Mouse (Mus musculus) forebrain, embryonic 16.5 days (tissue): Measurements from ENCODE around the gene Atn1. TPM values are rescaled to one million over a fixed set of nuclear protein-coding genes. Genes with fewer than 3 reads are reported as not detected.

ENCODE experiments used
- ATAC-seq: fragments of 200-750 bp; cut with Nextera tagmentation; 2 replicates; pipeline ENCODE4 v1.8.0; 2017; ENCODE audit warnings: mild to moderate bottlenecking, moderate library complexity
- H3K27ac ChIP-seq: fragments of 300-500 bp; sonication (generic); 2 replicates; pipeline ENCODE4 v1.5.1; 2014; ENCODE audit warnings: low read length, control low read depth
- H3K27me3 ChIP-seq: fragments of 300-500 bp; sonication (generic); replicated peaks from 2 replicates; pipeline ENCODE4 v1.6.1; 2014; ENCODE audit warnings: low read length; ENCODE audit not compliant: control insufficient read depth, insufficient read depth
- H3K36me3 ChIP-seq: fragments of 300-500 bp; sonication (generic); 2 replicates; pipeline ENCODE4 v1.6.1; 2014; ENCODE audit not compliant: control insufficient read depth, insufficient read depth
- H3K4me1 ChIP-seq: fragments of 300-500 bp; sonication (generic); replicated peaks from 2 replicates; pipeline ENCODE4 v1.6.1; 2014; ENCODE audit warnings: low read length; ENCODE audit not compliant: control insufficient read depth, insufficient read depth
- H3K4me2 ChIP-seq: fragments of 300-500 bp; sonication (generic); 2 replicates; pipeline ENCODE4 v1.6.1; 2014; ENCODE audit warnings: mild to moderate bottlenecking, low read length, control low read depth
- H3K4me3 ChIP-seq: fragments of 300-500 bp; sonication (generic); replicated peaks from 2 replicates; pipeline ENCODE4 v1.5.1; 2014; ENCODE audit warnings: mild to moderate bottlenecking, low read length, control low read depth
- H3K9ac ChIP-seq: fragments of 300-500 bp; sonication (generic); replicated peaks from 2 replicates; pipeline ENCODE4 v1.6.1; 2014; ENCODE audit warnings: low read depth, low read length, control low read depth
- H3K9me3 ChIP-seq: fragments of 300-500 bp; sonication (generic); 2 replicates; pipeline ENCODE4 v1.6.1; 2016; ENCODE audit warnings: low read length; ENCODE audit not compliant: control insufficient read depth
- WGBS: fragments of 180-500 bp; shearing (Covaris S2); extraction: QIAGEN DNeasy Blood & Tissue Kit; methylation state at CpG from one replicate; pipeline ENCODE4 v1.1.7; 2014; 5-methylcytosine and 5-hydroxymethylcytosine counted together
- polyA plus RNA-seq: library from polyadenylated mRNA; unstranded; fragments of >200 nt; fragmentation: Nextera tagmentation; extraction: Ambion mirVana; gene quantifications from 2 replicates; pipeline ENCODE4 v1.2.1, GENCODE M21; 2015

The Atn1 gene
- polyA plus RNA-seq, 1 experiment from 2014 or later = 27.0 TPM

DNA sequence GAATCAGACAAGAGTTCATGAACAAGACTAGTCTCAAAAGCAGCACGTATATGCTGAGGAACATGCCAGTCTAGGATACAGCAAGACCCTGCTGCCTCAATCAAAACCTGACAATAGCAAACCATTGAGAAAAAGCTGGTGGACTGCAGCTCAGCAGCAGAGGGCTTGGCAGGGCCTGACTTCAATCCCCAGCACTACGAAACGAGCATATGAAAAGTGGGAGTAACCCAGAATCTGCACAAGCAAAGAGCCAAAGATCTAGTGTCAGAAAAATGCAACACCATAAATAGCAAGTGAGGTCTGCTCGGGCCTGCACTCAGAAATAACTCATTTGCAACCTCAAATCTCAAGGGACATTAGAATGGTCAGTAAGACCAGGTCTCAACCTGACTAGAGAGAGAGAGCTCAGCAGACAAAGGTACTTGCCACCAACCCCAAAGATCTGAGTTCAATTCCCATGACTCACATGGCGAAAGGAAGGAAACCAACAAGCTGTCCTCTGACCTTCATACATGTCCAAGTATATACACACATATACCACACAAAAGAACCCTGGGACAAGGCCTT is 50.2 kb downstream of the Atn1 start:
- Histone ChIP-seq H3K4me2 (no peak overlapping the region), H3K36me3 (peaks cover 26% of the 10 kb centered on the region)
- WGBS = 94% methylated on average over 5 of the region's 5 CpGs

DNA sequence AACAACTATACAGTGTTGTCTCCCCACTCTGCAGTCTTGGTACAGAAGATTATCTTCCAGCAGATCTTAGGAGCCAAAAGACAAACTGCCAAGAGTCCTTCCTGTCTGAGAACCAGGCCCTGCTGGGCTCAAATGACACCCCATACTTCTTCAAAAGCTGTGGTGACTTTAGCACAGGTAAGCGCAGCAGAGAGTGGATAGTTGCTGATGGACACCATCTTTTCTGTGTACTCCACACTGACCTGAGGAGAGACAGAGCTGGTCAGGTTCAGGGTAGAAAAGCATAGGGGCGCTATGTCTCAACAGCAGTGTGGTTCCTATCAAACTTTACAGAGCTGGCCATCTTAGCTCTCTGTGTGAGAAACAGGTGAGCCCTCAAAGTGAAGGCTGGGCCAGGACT is 51.9 kb downstream of the Atn1 start:
- peaks cover 1% of the 10 kb centered on the region; the same call in 1 of the 2 replicates for H3K4me1 ChIP-seq
- H3K27me3 ChIP-seq = no peaks in the 10 kb centered on the region
- no peak overlapping the region for H3K27ac ChIP-seq
- no peak for ATAC-seq
- 95% methylated on average over 2 of the region's 2 CpGs for WGBS
- H3K4me2 ChIP-seq = no peak overlapping the region
- no peaks in the 10 kb centered on the region for H3K9me3 ChIP-seq
- peaks cover 26% of the 10 kb centered on the region for H3K36me3 ChIP-seq
- H3K9ac ChIP-seq = no peak overlapping the region
- no peak overlapping the region for H3K4me3 ChIP-seq

More for the DNA sequence above, 50.2 kb downstream of the Atn1 start:
- Histone ChIP-seq H3K27ac (no peak overlapping the region), H3K9ac (no peak overlapping the region), H3K4me3 (no peak overlapping the region), H3K4me1 (peaks cover 16% of the 10 kb centered on the region), H3K27me3 (no peaks in the 10 kb centered on the region), H3K9me3 (no peaks in the 10 kb centered on the region)
- ATAC-seq = no peak

- no peak overlapping the region for H3K4me3 ChIP-seq
- no peak overlapping the region for H3K4me2 ChIP-seq
- WGBS = 74% methylated on average over 6 of the region's 7 CpGs
- ATAC-seq = no peak
- no peaks in the 10 kb centered on the region for H3K27me3 ChIP-seq
- no peak overlapping the region for H3K9ac ChIP-seq
- peaks cover 28% of the 10 kb centered on the region for H3K36me3 ChIP-seq
- no peaks in the 10 kb centered on the region for H3K4me1 ChIP-seq
- H3K9me3 ChIP-seq = no peaks in the 10 kb centered on the region
- H3K27ac ChIP-seq = no peak overlapping the region
Observed at GRCm38 (mm10) chr6:124703789-124704188, 52.5 kb downstream of the Atn1 start.

DNA sequence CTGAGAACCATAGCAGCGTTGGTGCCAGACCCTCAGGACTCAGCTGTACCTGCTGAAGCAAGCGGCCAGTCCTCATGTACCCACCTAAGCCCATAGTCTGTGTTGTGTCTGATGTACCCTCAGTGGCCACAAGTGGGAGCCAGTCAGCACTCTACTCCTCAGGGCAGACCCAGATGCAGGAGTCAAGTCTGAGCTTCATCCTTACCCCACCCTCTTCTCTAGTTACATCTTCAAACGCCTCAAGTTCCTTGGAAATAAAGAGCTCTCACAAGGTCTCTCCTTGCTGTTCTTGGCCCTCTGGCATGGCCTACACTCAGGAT is 53.6 kb downstream of the Atn1 start:
- no peak overlapping the region for H3K4me3 ChIP-seq
- H3K4me2 ChIP-seq = no peak overlapping the region
- no peak overlapping the region for H3K9ac ChIP-seq
- no peaks in the 10 kb centered on the region for H3K4me1 ChIP-seq
- H3K9me3 ChIP-seq = no peaks in the 10 kb centered on the region
- 51% methylated on average over 3 of the region's 3 CpGs for WGBS
- peaks cover 28% of the 10 kb centered on the region for H3K36me3 ChIP-seq
- no peaks in the 10 kb centered on the region for H3K27me3 ChIP-seq
- no peak overlapping the region for H3K27ac ChIP-seq
- peak; percentile 68 for ATAC-seq

DNA sequence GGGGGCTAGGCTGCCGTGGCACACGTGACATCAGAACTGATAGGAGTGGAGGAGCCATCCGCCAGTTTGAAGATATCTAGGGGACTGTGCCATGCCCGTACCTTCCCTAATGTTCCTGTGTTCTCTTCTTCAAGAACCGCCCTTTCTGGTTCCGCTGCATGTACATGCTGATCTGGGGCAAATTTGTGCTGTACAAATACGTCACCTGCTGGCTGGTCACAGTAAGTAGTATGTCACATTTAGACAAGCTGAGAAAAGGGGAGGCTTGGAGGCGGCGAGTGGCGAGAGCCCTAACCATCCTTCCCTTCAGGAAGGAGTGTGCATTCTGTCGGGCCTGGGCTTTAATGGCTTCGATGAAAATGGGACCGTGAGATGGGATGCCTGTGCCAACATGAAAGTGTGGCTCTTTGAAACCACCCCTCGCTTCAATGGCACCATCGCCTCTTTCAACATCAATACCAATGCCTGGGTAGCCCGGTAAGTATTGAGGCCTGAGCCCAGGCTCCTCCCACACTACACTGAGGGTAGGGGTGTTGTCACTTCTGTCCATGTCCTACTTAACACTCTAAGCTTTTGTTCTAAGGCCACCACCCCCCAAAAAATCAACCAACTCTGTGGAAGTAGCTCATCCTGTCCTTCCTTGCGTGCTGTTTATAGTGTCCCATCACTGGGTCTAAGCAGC is 54.1 kb downstream of the Atn1 start:
- H3K9me3 ChIP-seq = no peaks in the 10 kb centered on the region
- H3K27me3 ChIP-seq = no peaks in the 10 kb centered on the region
- ATAC-seq = no peak
- peaks cover 28% of the 10 kb centered on the region for H3K36me3 ChIP-seq
- no peak overlapping the region for H3K4me2 ChIP-seq
- H3K9ac ChIP-seq = no peak overlapping the region
- 92% methylated on average over 17 of the region's 17 CpGs for WGBS
- no peak overlapping the region for H3K27ac ChIP-seq
- H3K4me1 ChIP-seq = no peaks in the 10 kb centered on the region
- H3K4me3 ChIP-seq = no peak overlapping the region

GRCm38 (mm10) chr6:124701338-124701737 is 55.0 kb downstream of the Atn1 start:
- Histone ChIP-seq H3K36me3 (peaks cover 28% of the 10 kb centered on the region), H3K27me3 (no peaks in the 10 kb centered on the region), H3K4me1 (no peaks in the 10 kb centered on the region), H3K4me2 (no peak overlapping the region), H3K9me3 (no peaks in the 10 kb centered on the region), H3K4me3 (no peak overlapping the region), H3K27ac (no peak overlapping the region), H3K9ac (no peak overlapping the region)
- ATAC-seq = peak; percentile 22
- 79% methylated on average over 8 of the region's 8 CpGs for WGBS

DNA sequence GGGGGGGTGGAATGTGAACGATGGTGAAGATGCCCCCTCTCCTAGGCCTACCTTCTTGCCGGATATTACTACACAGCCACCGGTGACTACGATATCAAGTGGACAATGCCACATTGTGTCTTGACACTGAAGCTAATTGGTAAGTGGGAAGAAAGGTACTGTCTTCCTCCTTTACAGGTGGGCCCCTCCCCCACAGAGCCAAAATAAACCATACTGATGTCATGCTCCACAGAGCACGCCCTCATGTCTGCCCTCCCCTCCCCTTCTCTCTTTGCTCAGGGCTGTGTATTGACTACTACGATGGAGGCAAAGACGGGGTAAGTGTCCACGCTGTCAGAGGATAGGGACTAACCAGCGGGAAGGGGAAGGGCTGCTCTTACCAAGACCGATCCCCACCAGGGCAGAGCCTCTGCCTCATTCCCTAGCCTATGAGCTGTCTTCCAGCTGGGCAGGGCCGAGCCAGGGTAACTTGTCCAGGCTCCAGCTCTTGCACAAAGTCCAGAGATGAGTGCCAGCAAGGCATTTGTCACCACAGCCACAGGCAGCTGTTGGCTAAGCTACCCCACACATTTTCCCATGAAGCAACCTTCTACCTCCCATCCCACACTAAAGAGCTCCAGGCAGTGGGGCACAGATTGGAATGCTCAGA is 56.2 kb downstream of the Atn1 start:
- H3K27me3 ChIP-seq = no peaks in the 10 kb centered on the region
- no peak overlapping the region for H3K4me3 ChIP-seq
- H3K9ac ChIP-seq = no peak overlapping the region
- peaks cover 26% of the 10 kb centered on the region for H3K36me3 ChIP-seq
- ATAC-seq = 0 out of 2 replicates have a peak, but pooled peaks have one; percentile 9
- H3K27ac ChIP-seq = no peak overlapping the region
- H3K9me3 ChIP-seq = no peaks in the 10 kb centered on the region
- H3K4me2 ChIP-seq = no peak overlapping the region
- 85% methylated on average over 11 of the region's 11 CpGs for WGBS
- H3K4me1 ChIP-seq = no peaks in the 10 kb centered on the region

DNA sequence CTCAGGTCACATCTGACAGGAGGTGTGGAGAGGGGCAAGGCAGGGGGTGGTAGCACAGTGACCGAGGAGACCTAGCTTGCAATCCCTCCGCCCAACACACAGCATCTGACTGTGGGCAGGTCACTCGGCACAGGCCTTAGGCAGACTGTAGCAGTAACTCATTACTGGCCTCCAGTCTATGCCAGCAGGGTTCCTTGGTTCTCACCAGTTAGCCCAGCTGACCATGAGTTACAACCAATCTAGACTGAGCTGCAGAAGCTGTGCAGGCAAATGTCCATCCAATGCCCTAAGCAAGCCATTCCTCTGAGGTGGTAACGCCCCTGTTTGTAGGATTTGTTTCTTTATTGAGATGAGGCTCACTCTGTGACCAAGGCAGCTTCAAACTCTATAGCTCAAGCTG is 57.0 kb downstream of the Atn1 start:
- Histone ChIP-seq H3K27me3 (no peaks in the 10 kb centered on the region), H3K9ac (no peak overlapping the region), H3K4me3 (no peak overlapping the region), H3K9me3 (no peaks in the 10 kb centered on the region), H3K4me2 (no peak overlapping the region), H3K36me3 (peaks cover 19% of the 10 kb centered on the region), H3K27ac (no peak overlapping the region), H3K4me1 (peaks cover 3% of the 10 kb centered on the region)
- WGBS = 93% methylated on average over 4 of the region's 4 CpGs
- no peak for ATAC-seq

GRCm38 (mm10) chr6:124698751-124699150 is 57.6 kb downstream of the Atn1 start:
- no peak overlapping the region for H3K4me2 ChIP-seq
- no peak overlapping the region for H3K9ac ChIP-seq
- WGBS = 92% methylated on average over 6 of the region's 6 CpGs
- ATAC-seq = no peak
- peaks cover 9% of the 10 kb centered on the region for H3K4me1 ChIP-seq
- no peaks in the 10 kb centered on the region for H3K9me3 ChIP-seq
- H3K4me3 ChIP-seq = no peak overlapping the region
- no peak overlapping the region for H3K27ac ChIP-seq
- H3K36me3 ChIP-seq = peaks cover 13% of the 10 kb centered on the region; the same call in 1 of the 2 replicates
- no peaks in the 10 kb centered on the region for H3K27me3 ChIP-seq
